Mouse (Mus musculus) testis, adult 2 months (tissue): Measurements from ENCODE around the gene Npas3. TPM values are rescaled to one million over a fixed set of nuclear protein-coding genes. Genes with fewer than 3 reads are reported as not detected.

Source experiments
- H3K27ac ChIP-seq: fragments of 200-500 bp; 2 replicates; pipeline ENCODE4 v1.5.1; 2012; ENCODE audit warnings: low read depth, low read length; ENCODE audit not compliant: control insufficient read depth, insufficient read depth
- H3K27me3 ChIP-seq: fragments of 200-500 bp; 2 replicates; pipeline ENCODE4 v1.6.1; 2012; ENCODE audit warnings: mild to moderate bottlenecking, low read length, moderate library complexity; ENCODE audit not compliant: control insufficient read depth, insufficient read depth
- H3K36me3 ChIP-seq: fragments of 200-500 bp; 2 replicates; pipeline ENCODE4 v1.6.1; 2012; ENCODE audit warnings: mild to moderate bottlenecking, low read length; ENCODE audit not compliant: control insufficient read depth, insufficient read depth
- H3K4me1 ChIP-seq: fragments of 200-500 bp; 2 replicates; pipeline ENCODE4 v1.6.1; 2012; ENCODE audit warnings: low read length; ENCODE audit not compliant: control insufficient read depth, insufficient read depth
- H3K4me3 ChIP-seq: fragments of 200-500 bp; 2 replicates; pipeline ENCODE4 v1.5.1; 2012; ENCODE audit warnings: low read depth, mild to moderate bottlenecking, low read length, moderate library complexity, mixed read lengths; ENCODE audit not compliant: control insufficient read depth
- CTCF ChIP-seq: fragments of 200-500 bp; IDR thresholded peaks from 2 replicates; pipeline ENCODE4 v1.5.1; 2012; ENCODE audit warnings: low read depth, mild to moderate bottlenecking, inconsistent platforms, low read length, moderate library complexity; ENCODE audit not compliant: control insufficient read depth, insufficient read depth, insufficient replicate concordance
- POLR2A ChIP-seq: fragments of 200-500 bp; IDR thresholded peaks from 2 replicates; pipeline ENCODE4 v1.6.1; 2012; ENCODE audit warnings: low read depth, mild to moderate bottlenecking, inconsistent platforms, low read length, moderate library complexity; ENCODE audit not compliant: control insufficient read depth
- polyA plus RNA-seq: library from polyadenylated mRNA; depleted of rRNA; stranded (reverse); fragments of >200 nt; gene quantifications from 2 replicates; pipeline ENCODE4 v1.2.3, GENCODE M21; 2012

Npas3 gene
- polyA plus RNA-seq, 1 experiment: 0.91 TPM

- TF ChIP-seq CTCF: no peak
- Histone ChIP-seq H3K36me3 (no peaks in the 10 kb centered on the region), H3K27me3 (no peaks in the 10 kb centered on the region), H3K27ac (no peak overlapping the region), H3K4me3 (no peak overlapping the region), H3K4me1 (peaks cover 3% of the 10 kb centered on the region)
Measured at GRCm38 (mm10) chr12:53416096-53416495, 167.6 kb downstream of the Npas3 start.

DNA sequence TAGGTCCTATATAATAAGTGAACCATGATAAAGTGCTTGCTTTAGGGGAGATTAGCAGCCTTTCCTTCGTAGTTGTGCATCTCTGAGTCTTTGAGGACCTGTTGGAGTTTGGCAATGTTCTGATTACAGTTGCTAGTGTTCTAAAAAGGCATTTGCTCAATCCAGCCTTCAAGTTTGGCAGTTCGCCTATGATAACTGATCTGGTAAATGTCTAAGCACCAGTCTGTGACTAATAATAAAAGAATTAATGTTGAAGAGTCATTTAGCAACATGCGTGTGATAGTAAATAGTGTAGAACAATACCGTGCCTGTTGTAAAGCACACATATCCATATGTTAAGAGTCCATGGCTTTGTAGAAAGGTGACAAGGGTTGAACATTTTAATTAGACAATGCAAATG lies 173.2 kb downstream of the Npas3 start:
- no peaks in the 10 kb centered on the region for H3K27me3 ChIP-seq
- no peak overlapping the region for H3K27ac ChIP-seq
- H3K4me3 ChIP-seq: peak overlapping the region; percentile 13; the same call in 1 of the 2 replicates
- peaks cover 5% of the 10 kb centered on the region for H3K4me1 ChIP-seq
- no peak for TF ChIP-seq CTCF
- TF ChIP-seq POLR2A: no peak
- no peaks in the 10 kb centered on the region for H3K36me3 ChIP-seq

GRCm38 (mm10) chr12:53423631-53424030 lies 175.2 kb downstream of the Npas3 start:
- no peaks in the 10 kb centered on the region for H3K36me3 ChIP-seq
- H3K4me3 ChIP-seq: no peak overlapping the region
- H3K27me3 ChIP-seq: no peaks in the 10 kb centered on the region
- peaks cover 5% of the 10 kb centered on the region for H3K4me1 ChIP-seq
- TF ChIP-seq POLR2A (no peak), CTCF (no peak)
- no peak overlapping the region for H3K27ac ChIP-seq

- peaks cover 2% of the 10 kb centered on the region; the same call in 1 of the 2 replicates for H3K4me1 ChIP-seq
- H3K27me3 ChIP-seq: no peaks in the 10 kb centered on the region
- TF ChIP-seq CTCF (no peak), POLR2A (no peak)
- no peak overlapping the region for H3K27ac ChIP-seq
- H3K36me3 ChIP-seq: no peaks in the 10 kb centered on the region
- no peak overlapping the region for H3K4me3 ChIP-seq
Measured at GRCm38 (mm10) chr12:53426006-53426405, 177.5 kb downstream of the Npas3 start.

- H3K4me3 ChIP-seq: no peak overlapping the region
- no peaks in the 10 kb centered on the region for H3K4me1 ChIP-seq
- no peak overlapping the region for H3K27ac ChIP-seq
- no peaks in the 10 kb centered on the region for H3K27me3 ChIP-seq
- TF ChIP-seq CTCF (no peak), POLR2A (no peak)
- no peaks in the 10 kb centered on the region for H3K36me3 ChIP-seq
Measured at GRCm38 (mm10) chr12:53427153-53427552, 178.7 kb downstream of the Npas3 start.

DNA sequence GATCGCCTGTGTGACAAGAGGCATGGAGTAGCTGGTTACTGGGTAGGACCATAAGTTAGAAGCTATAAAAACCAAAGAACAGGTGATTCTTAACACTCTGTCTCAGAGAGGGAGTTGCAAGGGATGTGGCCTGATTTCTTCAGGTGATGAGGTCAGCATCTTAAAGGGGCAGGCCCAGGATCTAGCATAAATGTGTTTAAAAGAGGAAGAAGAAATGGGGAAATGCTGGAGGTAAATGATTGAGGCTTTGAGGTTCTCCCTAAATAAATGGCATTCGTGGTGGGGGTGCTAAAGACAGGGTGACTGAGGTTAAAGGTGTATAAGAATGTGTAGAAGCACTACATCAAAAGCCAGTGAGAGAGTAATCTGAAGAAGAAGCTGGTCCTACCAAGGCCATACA lies 193.6 kb downstream of the Npas3 start:
- no peak for TF ChIP-seq POLR2A
- Histone ChIP-seq H3K27me3 (no peaks in the 10 kb centered on the region), H3K27ac (no peak overlapping the region), H3K36me3 (no peaks in the 10 kb centered on the region), H3K4me3 (no peak overlapping the region), H3K4me1 (no peaks in the 10 kb centered on the region)

- Histone ChIP-seq H3K27ac (no peak overlapping the region), H3K4me1 (no peaks in the 10 kb centered on the region), H3K36me3 (no peaks in the 10 kb centered on the region)
Measured at GRCm38 (mm10) chr12:53447469-53447868, 199.0 kb downstream of the Npas3 start.

DNA sequence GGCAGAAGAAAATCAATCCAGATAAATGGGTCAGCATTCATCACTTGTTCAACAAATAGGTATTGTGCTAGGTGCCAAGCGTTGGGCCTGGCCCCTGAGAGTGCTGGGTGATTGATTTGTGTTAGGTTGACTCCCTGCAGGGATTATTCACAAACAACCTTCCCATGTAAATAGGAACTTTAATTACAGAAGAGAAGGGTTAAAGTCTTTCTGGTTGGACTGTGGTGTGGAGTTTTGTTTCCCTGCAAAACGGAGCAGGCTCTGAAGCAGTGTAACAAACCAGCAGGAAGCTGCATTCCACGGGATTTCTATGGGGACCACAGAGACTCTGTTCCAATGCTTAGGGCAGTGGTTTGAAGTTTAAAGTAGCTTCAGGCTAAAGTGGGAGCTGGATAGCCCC lies 199.6 kb downstream of the Npas3 start:
- H3K4me1 ChIP-seq: no peaks in the 10 kb centered on the region
- H3K27ac ChIP-seq: no peak overlapping the region
- no peak for TF ChIP-seq CTCF
- TF ChIP-seq POLR2A: no peak
- no peaks in the 10 kb centered on the region for H3K27me3 ChIP-seq
- H3K36me3 ChIP-seq: no peaks in the 10 kb centered on the region
- no peak overlapping the region for H3K4me3 ChIP-seq

More at GRCm38 (mm10) chr12:53447469-53447868, 199.0 kb downstream of the Npas3 start:
- H3K27me3 ChIP-seq: no peaks in the 10 kb centered on the region
- H3K4me3 ChIP-seq: no peak overlapping the region
- TF ChIP-seq CTCF (no peak), POLR2A (no peak)
